Mouse (Mus musculus) CH12.LX (cell line): ENCODE measurements at regions not wholly inside any gene's neighbourhood (a gene's known extent, or its start where the extent isn't known, plus 50 kb on each side); places are given as distances from the start of the nearest gene placed in this dataset.

ENCODE experiments used
- DNase-seq: peaks from one replicate; pipeline ENCODE4 v3.0.0-alpha.2; 2013; ENCODE audit errors: extremely low read depth
- H3K27ac ChIP-seq: 2 replicates; pipeline ENCODE4 v1.5.1; 2012; ENCODE audit warnings: low read depth, mild to moderate bottlenecking, control low read depth, moderate library complexity; ENCODE audit not compliant: insufficient read depth
- H3K27me3 ChIP-seq: replicated peaks from 2 replicates; pipeline ENCODE3; 2012; ENCODE audit warnings: inconsistent platforms
- H3K36me3 ChIP-seq, 2 experiments: replicated peaks in 1 of 2; 2 replicates each; pipeline versions ENCODE3 to v1.6.1; 2012; ENCODE audit warnings: inconsistent platforms in 1 of 2, low read length in 1 of 2, mild to moderate bottlenecking in 1 of 2, mixed read lengths in 1 of 2, moderate library complexity in 1 of 2; ENCODE audit not compliant: control insufficient read depth in 1 of 2, insufficient read depth in 1 of 2
- H3K4me1 ChIP-seq, 2 experiments: 2 replicates each; pipeline ENCODE4 v1.6.1; 2012; ENCODE audit warnings: inconsistent platforms in 1 of 2, moderate library complexity in 1 of 2; ENCODE audit not compliant: insufficient read depth in 2 of 2, control insufficient read depth in 1 of 2
- H3K4me2 ChIP-seq: 2 replicates; pipeline ENCODE4 v1.6.1; 2012; ENCODE audit warnings: low read depth, mild to moderate bottlenecking, control low read depth; ENCODE audit not compliant: poor library complexity, insufficient read depth, severe bottlenecking
- H3K4me3 ChIP-seq, 3 experiments: fragments of 150-350 bp in 1 of 3; sonication (generic) in 1 of 3; replicated peaks in 1 of 3; 2 replicates each; pipeline versions ENCODE3 to v1.5.1; 2011 to 2012; ENCODE audit warnings: low read depth in 2 of 3, low read length in 2 of 3, mild to moderate bottlenecking in 2 of 3, moderate library complexity in 2 of 3, control low read depth in 1 of 3, improper control_type of control experiment in 1 of 3, inconsistent platforms in 1 of 3, mixed read lengths in 1 of 3; ENCODE audit not compliant: poor library complexity in 1 of 3
- H3K79me2 ChIP-seq: replicated peaks from 2 replicates; pipeline ENCODE4 v1.6.1; 2012; ENCODE audit warnings: mild to moderate bottlenecking, moderate library complexity; ENCODE audit not compliant: control insufficient read depth, poor library complexity, insufficient read depth, severe bottlenecking; ENCODE audit errors: extremely low read depth
- H3K9ac ChIP-seq: 2 replicates; pipeline ENCODE4 v1.6.1; 2012; ENCODE audit warnings: low read depth, mild to moderate bottlenecking, control low read depth, moderate library complexity; ENCODE audit not compliant: insufficient read depth
- H3K9me3 ChIP-seq: replicated peaks from 2 replicates; pipeline ENCODE3; 2012; ENCODE audit warnings: low read length, inconsistent platforms, mixed read lengths
- E2F4 ChIP-seq: IDR thresholded peaks from 2 replicates; pipeline ENCODE4 v1.6.1; 2011; ENCODE audit warnings: low read depth, low read length, improper control_type of control experiment; ENCODE audit not compliant: insufficient replicate concordance
- ELF1 ChIP-seq: IDR thresholded peaks from 2 replicates; pipeline ENCODE4 v1.6.1; 2014; ENCODE audit warnings: low read depth, mild to moderate bottlenecking, inconsistent platforms, low read length, improper control_type of control experiment
- HCFC1 ChIP-seq: IDR thresholded peaks from 2 replicates; pipeline ENCODE4 v1.6.1; 2012; ENCODE audit warnings: low read depth, mild to moderate bottlenecking, inconsistent platforms, low read length, improper control_type of control experiment
- JUN ChIP-seq: IDR thresholded peaks from 2 replicates; pipeline ENCODE4 v1.6.1; 2011; ENCODE audit warnings: low read depth, mild to moderate bottlenecking, low read length, improper control_type of control experiment, moderate library complexity; ENCODE audit not compliant: insufficient read depth
- KAT2A ChIP-seq: IDR thresholded peaks from 2 replicates; pipeline ENCODE4 v1.6.1; 2012; ENCODE audit warnings: low read length, improper control_type of control experiment, inconsistent platforms; ENCODE audit not compliant: insufficient replicate concordance
- MAZ ChIP-seq: IDR thresholded peaks from 2 replicates; pipeline ENCODE4 v1.6.1; 2012; ENCODE audit warnings: low read depth, mild to moderate bottlenecking, inconsistent platforms, low read length, improper control_type of control experiment, moderate library complexity
- MEF2A ChIP-seq: IDR thresholded peaks from 2 replicates; pipeline ENCODE4 v1.6.1; 2014; ENCODE audit warnings: low read depth, mild to moderate bottlenecking, inconsistent platforms, low read length, improper control_type of control experiment, borderline replicate concordance
- MYC ChIP-seq: IDR thresholded peaks from 2 replicates; pipeline ENCODE4 v1.6.1; 2011; ENCODE audit warnings: low read depth, mild to moderate bottlenecking, improper control_type of control experiment, low read length
- NELFE ChIP-seq: IDR thresholded peaks from 2 replicates; pipeline ENCODE4 v1.6.1; 2011; ENCODE audit warnings: low read depth, low read length, improper control_type of control experiment
- NRF1 ChIP-seq: IDR thresholded peaks from 2 replicates; pipeline ENCODE4 v1.6.1; 2014; ENCODE audit warnings: low read depth, mild to moderate bottlenecking, inconsistent platforms, low read length, improper control_type of control experiment, moderate library complexity
- PAX5 ChIP-seq: IDR thresholded peaks from 2 replicates; pipeline ENCODE4 v1.6.1; 2012; ENCODE audit warnings: low read length, inconsistent platforms, mixed read lengths
- POLR2A ChIP-seq: IDR thresholded peaks from 2 replicates; pipeline ENCODE4 v1.6.1; 2011; ENCODE audit warnings: low read depth, mild to moderate bottlenecking, improper control_type of control experiment, low read length
- POLR2AphosphoS2 ChIP-seq: IDR thresholded peaks from 2 replicates; pipeline ENCODE4 v1.6.1; 2011; ENCODE audit warnings: low read depth, low read length, improper control_type of control experiment
- RAD21 ChIP-seq: IDR thresholded peaks from 2 replicates; pipeline ENCODE4 v1.6.1; 2011; ENCODE audit warnings: low read depth, mild to moderate bottlenecking, low read length, improper control_type of control experiment, moderate library complexity
- RCOR1 ChIP-seq: conservative IDR thresholded peaks from 2 replicates; pipeline ENCODE4 v1.6.1; 2012; ENCODE audit warnings: low read depth, mild to moderate bottlenecking, inconsistent platforms, low read length, improper control_type of control experiment
- SMC3 ChIP-seq: IDR thresholded peaks from 2 replicates; pipeline ENCODE4 v1.6.1; 2011; ENCODE audit warnings: low read depth, low read length, improper control_type of control experiment
- TBP ChIP-seq: conservative IDR thresholded peaks from 2 replicates; pipeline ENCODE4 v1.6.1; 2011; ENCODE audit warnings: low read depth, low read length, improper control_type of control experiment
- USF2 ChIP-seq: conservative IDR thresholded peaks from 2 replicates; pipeline ENCODE4 v1.6.1; 2011; ENCODE audit warnings: low read depth, low read length, improper control_type of control experiment
- ZC3H11A ChIP-seq: IDR thresholded peaks from 2 replicates; pipeline ENCODE4 v1.6.1; 2012; ENCODE audit warnings: low read depth, mild to moderate bottlenecking, inconsistent platforms, low read length, improper control_type of control experiment
- dilution Hi-C: fragments of 300-500 bp; cut with MboI; formaldehyde crosslinking; loops from 2 replicates; pipeline ENCODE4 v1.14.3; 2020; ENCODE audit warnings: low sequenced_read_pairs; ENCODE audit not compliant: extremely low pct_unique_long_range_greater_than_20kb, extremely low pct_ligation_motif_present
- in situ Hi-C: fragments of 300-500 bp; cut with MboI; formaldehyde crosslinking; loops from 3 replicates; pipeline ENCODE4 v1.14.3; 2019; ENCODE audit warnings: low sequenced_read_pairs, low pct_ligation_motif_present, low pct_unique_long_range_greater_than_20kb, mixed read lengths

GRCm38 (mm10) chr6:100138659-100139058, 148.6 kb downstream of the Rybp start:
- no peak overlapping the region for H3K4me3 ChIP-seq
- H3K36me3 ChIP-seq, result no peaks in the 10 kb centered on the region
- peaks cover 8 to 65% of the 10 kb centered on the region in 2 experiments for H3K4me1 ChIP-seq
- H3K9ac ChIP-seq, result no peak overlapping the region
- H3K27me3 ChIP-seq, result no peaks in the 10 kb centered on the region
- no peak overlapping the region for H3K27ac ChIP-seq
- no peak for DNase-seq
- H3K4me2 ChIP-seq, result no peak overlapping the region
- dilution Hi-C loops (no loop called here), in situ Hi-C loops (loop anchor here (10.0 kb wide), 1 partner anchor 234 kb away; no protein-coding TSS in a partner anchor)
- no peaks in the 10 kb centered on the region for H3K9me3 ChIP-seq
- no peak for TF ChIP-seq USF2
- TF ChIP-seq NRF1, result no peak
- TF ChIP-seq E2F4, result no peak
- no peaks in the 10 kb centered on the region for H3K79me2 ChIP-seq

GRCm38 (mm10) chr6:100135177-100135576, 152.1 kb downstream of the Rybp start:
- Histone ChIP-seq H3K79me2 (no peaks in the 10 kb centered on the region), H3K4me2 (no peak overlapping the region), H3K27me3 (no peaks in the 10 kb centered on the region), H3K27ac (no peak overlapping the region), H3K4me3 (no peak overlapping the region), H3K9me3 (no peaks in the 10 kb centered on the region), H3K36me3 (no peaks in the 10 kb centered on the region), H3K9ac (no peak overlapping the region), H3K4me1 (peaks cover 6 to 48% of the 10 kb centered on the region in 2 experiments)
- TF ChIP-seq MEF2A, result no peak
- TF ChIP-seq NELFE, result no peak
- dilution Hi-C loops, result no loop called here
- DNase-seq, result no peak
- in situ Hi-C loops, result loop anchor here (10.0 kb wide), 1 partner anchor 230 kb away; no protein-coding TSS in a partner anchor

- H3K4me3 ChIP-seq, result no peak overlapping the region
- no peak overlapping the region for H3K9ac ChIP-seq
- in situ Hi-C loops, result loop anchor here (10.0 kb wide), 1 partner anchor 229 kb away; no protein-coding TSS in a partner anchor
- H3K27me3 ChIP-seq, result no peaks in the 10 kb centered on the region
- no peak for TF ChIP-seq KAT2A
- no peak for TF ChIP-seq SMC3
- TF ChIP-seq TBP, result no peak
- no peak for TF ChIP-seq MYC
- TF ChIP-seq ZC3H11A, result no peak
- TF ChIP-seq E2F4, result no peak
- no peak for TF ChIP-seq MAZ
- no peak for TF ChIP-seq HCFC1
- TF ChIP-seq JUN, result no peak
- no peak for TF ChIP-seq RAD21
- no peak for TF ChIP-seq POLR2A
- no peak for TF ChIP-seq NRF1
- TF ChIP-seq POLR2AphosphoS2, result no peak
- no peak for TF ChIP-seq ELF1
- TF ChIP-seq MEF2A, result no peak
- TF ChIP-seq PAX5, result no peak
- no peak for TF ChIP-seq RCOR1
- TF ChIP-seq, all 38 proteins: peak for 0
- no peaks in the 10 kb centered on the region for H3K9me3 ChIP-seq
- no peak overlapping the region for H3K27ac ChIP-seq
- dilution Hi-C loops, result no loop called here
- H3K4me2 ChIP-seq, result no peak overlapping the region
- no peaks in the 10 kb centered on the region for H3K36me3 ChIP-seq
- H3K4me1 ChIP-seq, result peaks cover 0 to 36% of the 10 kb centered on the region in 2 experiments; a peak in 2 of 4 replicates
- H3K79me2 ChIP-seq, result no peaks in the 10 kb centered on the region
- DNase-seq, result no peak
Measured at GRCm38 (mm10) chr6:100133970-100134369, 153.3 kb downstream of the Rybp start.
